Mouse (Mus musculus) MEL (cell line): ENCODE results near the gene Cadm4. TPM values are rescaled to one million over a fixed set of nuclear protein-coding genes. Genes with fewer than 3 reads are reported as not detected.

Experiments used
- DNase-seq: peaks from one replicate; pipeline ENCODE4 v3.0.0; 2011; ENCODE audit warnings: low read depth, low spot score
- H3K27ac ChIP-seq: 2 replicates; pipeline ENCODE4 v1.5.1; 2012; ENCODE audit warnings: low read depth, mild to moderate bottlenecking, control low read depth, low read length, moderate library complexity; ENCODE audit not compliant: control insufficient read depth
- H3K27me3 ChIP-seq, 2 experiments: fragments of 150-350 bp in 1 of 2; sonication (generic) in 1 of 2; 2 replicates each; pipeline ENCODE4 v1.6.1; 2012; ENCODE audit warnings: low read length in 2 of 2, mild to moderate bottlenecking in 2 of 2, improper control_type of control experiment in 1 of 2, moderate library complexity in 1 of 2; ENCODE audit not compliant: insufficient read depth in 2 of 2, control insufficient read depth in 1 of 2
- H3K36me3 ChIP-seq, 2 experiments: 2 replicates each; pipeline ENCODE4 v1.6.1; 2012 to 2014; ENCODE audit warnings: low read length in 2 of 2, improper control_type of control experiment in 1 of 2, inconsistent platforms in 1 of 2, mild to moderate bottlenecking in 1 of 2; ENCODE audit not compliant: insufficient read depth in 2 of 2, control insufficient read depth in 1 of 2
- H3K4me1 ChIP-seq, 2 experiments: fragments of 150-350 bp in 1 of 2; sonication (generic) in 1 of 2; 2 replicates each; pipeline ENCODE4 v1.6.1; 2012; ENCODE audit warnings: low read length in 2 of 2, improper control_type of control experiment in 1 of 2, mild to moderate bottlenecking in 1 of 2; ENCODE audit not compliant: insufficient read depth in 2 of 2, control insufficient read depth in 1 of 2
- H3K4me3 ChIP-seq, 2 experiments: fragments of 150-350 bp in 1 of 2; sonication (generic) in 1 of 2; 2 replicates each; pipeline ENCODE4 v1.5.1; 2012; ENCODE audit warnings: low read depth in 2 of 2, low read length in 2 of 2, mild to moderate bottlenecking in 2 of 2, moderate library complexity in 2 of 2, control low read depth in 1 of 2, improper control_type of control experiment in 1 of 2; ENCODE audit not compliant: control insufficient read depth in 1 of 2, insufficient read depth in 1 of 2
- H3K79me2 ChIP-seq: 2 replicates; pipeline ENCODE4 v1.6.1; 2012; ENCODE audit warnings: mild to moderate bottlenecking, low read length, moderate library complexity; ENCODE audit not compliant: control insufficient read depth, poor library complexity, insufficient read depth
- H3K9ac ChIP-seq: 2 replicates; pipeline ENCODE4 v1.6.1; 2012; ENCODE audit warnings: low read depth, mild to moderate bottlenecking, control low read depth, low read length, moderate library complexity; ENCODE audit not compliant: control insufficient read depth, poor library complexity, severe bottlenecking
- H3K9me3 ChIP-seq: fragments of 150-350 bp; sonication (generic); replicated peaks from 2 replicates; pipeline ENCODE4 v1.6.1; 2012; ENCODE audit warnings: mild to moderate bottlenecking, low read length, improper control_type of control experiment, moderate library complexity; ENCODE audit not compliant: insufficient read depth
- BHLHE40 ChIP-seq: IDR thresholded peaks from 2 replicates; pipeline ENCODE4 v1.6.1; 2012; ENCODE audit warnings: low read depth, mild to moderate bottlenecking, inconsistent platforms, low read length, improper control_type of control experiment, borderline replicate concordance
- CHD1 ChIP-seq: IDR thresholded peaks from 2 replicates; pipeline ENCODE4 v1.6.1; 2012; ENCODE audit warnings: low read depth, mild to moderate bottlenecking, inconsistent platforms, low read length, improper control_type of control experiment
- CTCF ChIP-seq, 3 experiments: IDR thresholded peaks in 2 of 3; conservative IDR thresholded peaks in 1 of 3; 2 replicates each; pipeline ENCODE4 v1.5.1; 2011 to 2012; ENCODE audit warnings: low read length in 3 of 3, low read depth in 2 of 3, mild to moderate bottlenecking in 2 of 3, improper control_type of control experiment in 1 of 3, inconsistent platforms in 1 of 3, mixed read lengths in 1 of 3, moderate library complexity in 1 of 3; ENCODE audit not compliant: control insufficient read depth in 1 of 3, insufficient read depth in 1 of 3, poor library complexity in 1 of 3, severe bottlenecking in 1 of 3
- ELF1 ChIP-seq: IDR thresholded peaks from 2 replicates; pipeline ENCODE4 v1.6.1; 2014; ENCODE audit warnings: low read depth, mild to moderate bottlenecking, inconsistent platforms, low read length, improper control_type of control experiment, moderate library complexity
- EP300 ChIP-seq, 2 experiments: IDR thresholded peaks; 2 replicates each; pipeline ENCODE4 v1.6.1; 2011; ENCODE audit warnings: improper control_type of control experiment in 2 of 2, low read length in 2 of 2, low read depth in 1 of 2, mild to moderate bottlenecking in 1 of 2
- KAT2A ChIP-seq: conservative IDR thresholded peaks from 2 replicates; pipeline ENCODE4 v1.6.1; 2012; ENCODE audit warnings: low read depth, low read length, improper control_type of control experiment, inconsistent platforms
- MAX ChIP-seq: IDR thresholded peaks from 2 replicates; pipeline ENCODE4 v1.6.1; 2011; ENCODE audit warnings: low read length, improper control_type of control experiment
- MEF2A ChIP-seq: IDR thresholded peaks from 2 replicates; pipeline ENCODE4 v1.6.1; 2014; ENCODE audit warnings: low read depth, mild to moderate bottlenecking, inconsistent platforms, low read length, improper control_type of control experiment; ENCODE audit not compliant: poor library complexity, insufficient replicate concordance, severe bottlenecking; ENCODE audit errors: extremely low read depth
- MYC ChIP-seq: IDR thresholded peaks from 2 replicates; pipeline ENCODE4 v1.6.1; 2011; ENCODE audit warnings: low read depth, mild to moderate bottlenecking, low read length, improper control_type of control experiment, moderate library complexity
- POLR2A ChIP-seq, 2 experiments: IDR thresholded peaks; 2 replicates each; pipeline ENCODE4 v1.6.1; 2011 to 2012; ENCODE audit warnings: low read length in 2 of 2, mild to moderate bottlenecking in 2 of 2, control low read depth in 1 of 2, improper control_type of control experiment in 1 of 2, low read depth in 1 of 2, moderate library complexity in 1 of 2; ENCODE audit not compliant: control insufficient read depth in 1 of 2, insufficient read depth in 1 of 2, poor library complexity in 1 of 2
- RCOR1 ChIP-seq: IDR thresholded peaks from 2 replicates; pipeline ENCODE4 v1.6.1; 2012; ENCODE audit warnings: low read depth, mild to moderate bottlenecking, inconsistent platforms, low read length, improper control_type of control experiment
- SMC3 ChIP-seq: IDR thresholded peaks from 2 replicates; pipeline ENCODE4 v1.6.1; 2011; ENCODE audit warnings: low read depth, low read length, improper control_type of control experiment
- USF2 ChIP-seq, 2 experiments: IDR thresholded peaks; 2 replicates each; pipeline ENCODE4 v1.6.1; 2011 to 2012; ENCODE audit warnings: improper control_type of control experiment in 2 of 2, low read length in 2 of 2, borderline replicate concordance in 1 of 2, inconsistent platforms in 1 of 2, low read depth in 1 of 2, mild to moderate bottlenecking in 1 of 2; ENCODE audit not compliant: insufficient read depth in 1 of 2
- ZKSCAN1 ChIP-seq: IDR thresholded peaks from 2 replicates; pipeline ENCODE4 v1.6.1; 2012; ENCODE audit warnings: low read depth, mild to moderate bottlenecking, inconsistent platforms, low read length, improper control_type of control experiment, moderate library complexity
- polyA plus RNA-seq, 2 experiments: library from polyadenylated mRNA; stranded (reverse) in 1 of 2; unstranded in 1 of 2; fragments of >175 nt in 1 of 2; fragments of >200 nt in 1 of 2; gene quantifications; 2 replicates each; pipeline versions ENCODE4 v1.2.1 to v1.2.4; 2012; ENCODE audit warnings: low replicate concordance in 2 of 2, low read depth in 1 of 2; ENCODE audit not compliant: insufficient read length in 2 of 2, insufficient read depth in 1 of 2, missing spikeins in 1 of 2
- total RNA-seq: library from RNA; depleted of rRNA; stranded (reverse); fragments of 300-350 nt; gene quantifications from 2 replicates; pipeline ENCODE4 v1.2.3, GENCODE M21; 2012

Cadm4 gene
- total and polyA plus RNA-seq, 3 experiments = 0.12 to 0.38 TPM; not detected in 1

GRCm38 (mm10) chr7:24546634-24547389 is 65.0 kb downstream of the Cadm4 start (continued):
- TF ChIP-seq MYC (peak; percentile 35; the same call in 1 of the 2 replicates), RCOR1 (0 out of 2 replicates have a peak, but pooled peaks have one; percentile 34), EP300 (IDR thresholded peaks at IDR 0.05; ENCODE audit: low read depth in 1 of 2, low read length in 2 of 2) (no peak; a peak in 1 of 4 replicates), MAX (peak; percentile 46; the same call in 1 of the 2 replicates), SMC3 (no peak), CTCF (IDR thresholded peaks at IDR 0.05 in 2 of 3, conservative IDR thresholded peaks at IDR 0.05 in 1 of 3; ENCODE audit: control insufficient read depth in 1 of 3, insufficient read depth in 1 of 3, low read depth in 2 of 3, low read length in 3 of 3, poor library complexity in 1 of 3, severe bottlenecking in 1 of 3) (no peak), KAT2A (peak; percentile 87), CHD1 (no peak), BHLHE40 (peak; percentile 68; the same call in 1 of the 2 replicates), MEF2A (no peak), USF2 (IDR thresholded peaks at IDR 0.05; ENCODE audit: borderline replicate concordance in 1 of 2, insufficient read depth in 1 of 2, low read depth in 1 of 2, low read length in 2 of 2) (no peak)

- H3K27ac ChIP-seq = peak overlapping the region; percentile 65
- no peak for TF ChIP-seq USF2 (IDR thresholded peaks at IDR 0.05; ENCODE audit: borderline replicate concordance in 1 of 2, insufficient read depth in 1 of 2, low read depth in 1 of 2, low read length in 2 of 2)
- TF ChIP-seq POLR2A (IDR thresholded peaks at IDR 0.05; ENCODE audit: control insufficient read depth in 1 of 2, insufficient read depth in 1 of 2, low read depth in 1 of 2, low read length in 2 of 2, poor library complexity in 1 of 2) = no peak
- no peak for TF ChIP-seq ZKSCAN1
- no peak for TF ChIP-seq ELF1
Measured at GRCm38 (mm10) chr7:24547534-24548036, 65.8 kb downstream of the Cadm4 start.

More at GRCm38 (mm10) chr7:24547534-24548036, 65.8 kb downstream of the Cadm4 start:
- peaks cover 9% of the 10 kb centered on the region for H3K79me2 ChIP-seq
- H3K9me3 ChIP-seq = no peaks in the 10 kb centered on the region
- H3K27me3 ChIP-seq = no peaks in the 10 kb centered on the region
- no peaks in the 10 kb centered on the region; a peak in 1 of 4 replicates for H3K36me3 ChIP-seq
- DNase-seq = no peak
- peak overlapping the region; percentile 96 for H3K9ac ChIP-seq
- peak overlapping the region; percentile 84 to 93 for H3K4me3 ChIP-seq
- peaks cover 0 to 9% of the 10 kb centered on the region in 2 experiments; a peak in 2 of 4 replicates for H3K4me1 ChIP-seq
